Mouse (Mus musculus) megakaryocyte-erythroid progenitor cell, adult 5-6 weeks (primary cell): ENCODE data around the gene Usp53. TPM values are rescaled to one million over a fixed set of nuclear protein-coding genes. Genes with fewer than 3 reads are reported as not detected.

Source experiments
- ATAC-seq: replicated peaks from 2 replicates; pipeline ENCODE4 v1.8.0; 2016; ENCODE audit warnings: mild to moderate bottlenecking, inconsistent platforms; ENCODE audit not compliant: severe bottlenecking, poor library complexity, low FRiP score, low TSS enrichment
- total RNA-seq, 2 experiments: library from RNA; stranded (forward) in 1 of 2; stranded (reverse) in 1 of 2; fragments of 200-1000, 215-1000 nt in 1 of 2; fragments of >200 nt in 1 of 2; fragmentation: Nextera tagmentation in 1 of 2; gene quantifications; 2 replicates each; pipeline ENCODE4 v1.2.3; 2014 to 2017

Gene Usp53
- total RNA-seq, 2 experiments from 2014 or later: 2.0 to 5.6 TPM

GRCm38 (mm10) chr3:122895189-122895731, 89.0 kb downstream of the Usp53 start:
- no peak for ATAC-seq

- no peak for ATAC-seq
These were observed 89.5 kb downstream of the Usp53 start, which contains the start of gene Fabp2 for GRCm38 (mm10) chr3:122894772-122895171. Gene Fabp2, plus strand, starts transcription at chr3:122895072.

- ATAC-seq: no peak
These were observed 95.9 kb downstream of the Usp53 start for GRCm38 (mm10) chr3:122888371-122888819.

- no peak for ATAC-seq
These were observed 96.6 kb downstream of the Usp53 start for GRCm38 (mm10) chr3:122887505-122888301.

Other genes starting within 250 kb of the Usp53 start
- not detected in 2 replicates for gene Fabp2, start 89.4 kb downstream of the Usp53 start, total RNA-seq (2014; fragmentation: Nextera tagmentation)
- not detected in 2 replicates for gene Fabp2, start 89.4 kb downstream of the Usp53 start, total RNA-seq (2017)
- not detected in 2 replicates for gene Gm10959, start 65.2 kb downstream of the Usp53 start, total RNA-seq (2014; fragmentation: Nextera tagmentation)
- gene Gm10959, start 65.2 kb downstream of the Usp53 start, total RNA-seq (2017): not detected in 2 replicates
- 53.9 and 60.1 TPM in 2 replicates for gene 1810037I17Rik, start 60.3 kb downstream of the Usp53 start, total RNA-seq (2014; fragmentation: Nextera tagmentation)
- 15.9 and 20.8 TPM in 2 replicates for gene 1810037I17Rik, start 60.3 kb downstream of the Usp53 start, total RNA-seq (2017)
- gene Myoz2, start 50.5 kb upstream of the Usp53 start, total RNA-seq (2014; fragmentation: Nextera tagmentation): not detected in 2 replicates
- not detected in 2 replicates for gene Myoz2, start 50.5 kb upstream of the Usp53 start, total RNA-seq (2017)